Mouse (Mus musculus): ENCODE results near the gene Hist1h2bn.

The Hist1h2bn gene

GRCm38 (mm10) chr13:21753524-21754285 is at the start of gene Hist1h2bn, which contains the start of gene Hist1h2ak:
TSS of gene Hist1h2bn (plus strand) at chr13:21754123.
TSS of gene Hist1h2ak (minus strand) at chr13:21753827.
- peak; percentile 97 for DNase-seq (ENCODE audit: low read depth, low spot score)

DNA sequence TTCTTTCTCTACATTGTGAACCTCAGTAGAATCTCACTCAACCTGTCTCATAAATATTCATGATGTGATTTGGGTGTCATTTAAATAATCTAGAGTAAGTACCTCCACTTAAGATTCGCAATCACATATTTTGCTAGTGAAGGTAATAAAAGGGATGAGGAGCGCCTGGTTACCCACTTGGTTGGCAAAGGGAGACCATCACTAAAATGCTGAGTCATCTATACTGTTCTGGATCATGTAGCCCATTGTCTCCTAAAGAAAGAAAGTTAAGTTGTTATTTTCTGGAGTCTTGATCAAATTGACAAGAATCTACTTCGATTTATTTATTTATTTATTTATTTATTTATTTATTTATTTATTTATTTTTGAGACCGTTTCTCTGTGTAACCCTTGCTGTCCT is 47.3 kb upstream of the Hist1h2bn start:
- DNase-seq (ENCODE audit: low read depth, low spot score): no peak

DNA sequence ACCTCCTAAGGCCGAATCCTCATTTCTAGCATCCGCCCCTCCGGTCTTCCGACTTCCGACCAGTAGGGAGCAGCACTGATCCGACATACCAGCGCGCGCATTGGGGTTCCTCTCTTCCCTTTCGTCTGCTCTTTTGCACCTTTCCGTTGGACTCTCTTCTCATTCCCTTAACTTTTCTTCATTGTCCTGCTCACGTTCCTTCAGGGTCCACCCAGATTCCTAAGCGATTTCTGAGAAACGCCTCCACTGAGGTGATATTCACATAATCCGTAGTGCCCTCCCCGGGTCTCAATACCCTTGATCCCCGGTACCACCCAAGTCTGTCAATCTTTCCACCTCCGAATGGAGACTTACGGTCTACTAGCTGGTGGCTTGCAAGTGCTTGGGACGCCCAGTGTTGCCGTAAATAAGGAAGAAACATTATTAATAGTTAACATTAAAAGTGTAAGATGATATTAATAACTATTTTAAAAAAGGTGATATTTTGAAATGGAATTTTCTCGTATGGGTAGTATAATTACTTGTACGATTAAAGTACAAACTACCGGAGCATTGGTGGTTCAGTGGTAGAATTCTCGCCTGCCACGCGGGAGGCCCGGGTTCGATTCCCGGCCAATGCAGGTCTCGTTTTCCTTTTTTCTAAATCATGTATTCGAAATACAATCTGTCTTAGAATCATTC is 43.8 kb upstream of the Hist1h2bn start:
- DNase-seq (ENCODE audit: low read depth, low spot score): peak; percentile 84

- peak; percentile 69 for DNase-seq (ENCODE audit: low read depth, low spot score)
Observed at GRCm38 (mm10) chr13:21710821-21711525, 43.0 kb upstream of the Hist1h2bn start.

GRCm38 (mm10) chr13:21711698-21712097 is 42.2 kb upstream of the Hist1h2bn start:
- no peak for DNase-seq (ENCODE audit: low read depth, low spot score)

DNA sequence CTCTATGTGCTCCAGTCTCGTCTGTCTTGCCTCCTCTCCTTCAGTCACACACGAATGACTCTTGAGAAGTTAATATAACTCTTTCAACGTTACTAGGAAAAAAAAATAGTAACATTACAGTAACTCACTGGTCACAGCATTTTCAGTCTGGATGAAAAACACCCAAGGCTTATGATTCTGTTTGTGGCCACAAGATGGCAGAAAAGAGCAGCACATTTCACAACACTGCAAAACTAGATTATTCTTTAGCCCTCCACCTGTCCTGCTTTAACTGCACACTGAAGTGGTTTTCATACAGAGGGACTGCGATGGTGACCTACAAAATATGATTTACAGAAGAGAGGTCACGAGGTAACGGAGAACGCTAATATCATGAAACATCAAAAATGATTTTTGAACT is 39.2 kb upstream of the Hist1h2bn start:
- DNase-seq (ENCODE audit: low read depth, low spot score): peak; percentile 81

DNA sequence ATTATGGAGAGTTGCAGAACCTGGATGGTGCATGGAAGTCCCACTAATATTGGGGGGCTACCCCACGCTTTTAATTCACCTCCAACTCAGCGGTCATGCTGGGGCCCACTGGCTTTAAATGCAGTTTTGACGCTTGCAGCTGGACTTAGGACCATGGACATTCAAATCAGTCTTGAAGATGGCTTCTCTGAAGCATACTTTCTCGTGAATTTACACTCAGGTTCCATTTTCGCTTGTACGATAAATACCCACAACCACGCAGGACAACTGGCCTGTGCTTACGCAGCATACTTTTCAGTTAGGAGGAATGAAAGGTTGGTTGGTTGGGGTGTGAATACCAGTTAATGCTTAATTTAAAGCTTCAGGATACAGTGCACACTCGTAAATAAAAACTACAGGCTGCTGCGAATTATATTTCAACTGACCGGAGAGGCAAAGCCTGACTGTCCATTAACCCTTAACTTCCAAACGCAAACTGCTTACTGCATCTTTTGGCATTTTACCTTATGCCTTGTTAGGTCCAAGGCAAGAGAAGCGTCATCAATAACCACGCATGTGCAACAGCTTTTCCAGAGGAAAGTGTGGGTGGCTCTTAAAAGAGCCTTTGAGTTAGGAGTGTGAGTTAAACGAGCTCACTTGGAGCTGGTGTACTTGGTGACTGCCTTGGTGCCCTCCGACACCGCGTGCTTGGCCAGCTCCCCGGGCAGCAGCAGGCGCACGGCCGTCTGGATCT is 38.6 kb upstream of the Hist1h2bn start:
- DNase-seq (ENCODE audit: low read depth, low spot score): peak; percentile 60

GRCm38 (mm10) chr13:21715864-21716539 is 37.9 kb upstream of the Hist1h2bn start, which contains the start of the genes Hist1h2bl and Hist1h2ai:
TSS of gene Hist1h2bl (minus strand) at chr13:21716143.
TSS of gene Hist1h2ai (plus strand) at chr13:21716422.
- DNase-seq (ENCODE audit: low read depth, low spot score): peak; percentile 97

DNA sequence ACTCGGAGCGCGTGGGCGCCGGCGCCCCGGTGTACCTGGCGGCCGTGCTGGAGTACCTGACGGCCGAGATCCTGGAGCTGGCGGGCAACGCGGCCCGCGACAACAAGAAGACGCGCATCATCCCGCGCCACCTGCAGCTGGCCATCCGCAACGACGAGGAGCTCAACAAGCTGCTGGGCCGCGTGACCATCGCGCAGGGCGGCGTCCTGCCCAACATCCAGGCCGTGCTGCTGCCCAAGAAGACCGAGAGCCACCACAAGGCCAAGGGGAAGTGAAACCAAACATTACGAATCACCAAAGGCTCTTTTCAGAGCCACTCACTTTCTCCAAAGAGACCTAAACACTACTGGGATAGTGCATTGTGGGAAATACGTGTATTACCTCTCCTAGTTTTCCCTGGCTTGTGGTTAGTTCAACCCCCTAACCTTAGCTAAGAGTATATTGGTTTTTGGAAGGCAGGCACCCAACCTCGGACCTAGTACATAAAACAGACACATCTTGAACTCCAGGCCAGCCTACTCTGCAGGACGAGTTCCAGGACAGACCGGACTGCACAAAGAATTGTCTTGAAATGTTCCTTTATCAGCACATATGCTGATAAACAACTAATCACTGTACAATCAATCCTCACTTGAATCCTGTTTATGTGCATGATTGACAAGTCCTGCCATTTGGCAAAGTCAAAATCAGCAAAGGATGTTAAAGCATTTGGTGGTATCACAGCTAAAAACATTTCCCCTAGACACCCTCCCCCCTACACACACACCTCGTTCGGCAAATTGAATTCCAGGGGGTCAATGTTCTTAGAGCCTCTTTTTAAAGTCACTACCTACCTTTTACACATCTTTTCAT is 37.2 kb upstream of the Hist1h2bn start:
- DNase-seq (ENCODE audit: low read depth, low spot score): peak; percentile 59

DNA sequence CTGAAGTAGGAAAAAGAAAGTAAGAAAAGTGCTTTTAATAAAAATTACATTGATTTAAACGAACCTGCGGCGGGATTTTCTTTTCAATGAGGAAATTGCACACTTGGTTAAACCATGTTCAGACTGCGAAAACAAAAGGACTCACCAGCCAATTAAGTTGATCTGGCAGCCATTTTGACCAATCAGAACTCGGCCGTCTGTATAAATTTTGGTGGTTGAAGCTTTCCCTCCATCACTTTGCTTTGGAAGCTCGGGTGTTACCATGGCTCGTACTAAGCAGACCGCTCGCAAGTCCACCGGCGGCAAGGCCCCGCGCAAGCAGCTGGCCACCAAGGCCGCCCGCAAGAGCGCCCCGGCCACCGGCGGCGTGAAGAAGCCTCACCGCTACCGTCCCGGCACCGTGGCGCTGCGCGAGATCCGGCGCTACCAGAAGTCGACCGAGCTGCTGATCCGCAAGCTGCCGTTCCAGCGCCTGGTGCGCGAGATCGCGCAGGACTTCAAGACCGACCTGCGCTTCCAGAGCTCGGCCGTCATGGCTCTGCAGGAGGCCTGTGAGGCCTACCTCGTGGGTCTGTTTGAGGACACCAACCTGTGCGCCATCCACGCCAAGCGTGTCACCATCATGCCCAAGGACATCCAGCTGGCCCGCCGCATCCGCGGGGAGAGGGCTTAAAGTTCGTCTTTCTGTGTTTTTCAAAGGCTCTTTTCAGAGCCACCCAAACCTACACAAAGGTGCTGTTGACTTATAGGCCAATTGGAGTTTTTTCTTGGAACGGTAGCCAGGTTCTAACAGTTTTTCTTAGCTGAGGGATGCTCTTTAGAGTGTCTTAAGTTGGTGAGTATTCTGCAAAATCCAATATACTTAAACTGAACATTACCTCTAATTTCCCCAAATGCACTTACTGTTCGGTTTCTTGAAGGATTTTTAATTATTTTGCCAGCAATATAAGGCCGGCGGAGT is 36.2 kb upstream of the Hist1h2bn start, which contains the start of gene Hist1h3h:
Hist1h3h (plus strand) TSS at position 263 of the 961 bp plus-strand sequence.
- peak; percentile 90 for DNase-seq (ENCODE audit: low read depth, low spot score)

- DNase-seq (ENCODE audit: low read depth, low spot score): peak; percentile 47
Observed at GRCm38 (mm10) chr13:21718381-21719080, 35.4 kb upstream of the Hist1h2bn start.

DNA sequence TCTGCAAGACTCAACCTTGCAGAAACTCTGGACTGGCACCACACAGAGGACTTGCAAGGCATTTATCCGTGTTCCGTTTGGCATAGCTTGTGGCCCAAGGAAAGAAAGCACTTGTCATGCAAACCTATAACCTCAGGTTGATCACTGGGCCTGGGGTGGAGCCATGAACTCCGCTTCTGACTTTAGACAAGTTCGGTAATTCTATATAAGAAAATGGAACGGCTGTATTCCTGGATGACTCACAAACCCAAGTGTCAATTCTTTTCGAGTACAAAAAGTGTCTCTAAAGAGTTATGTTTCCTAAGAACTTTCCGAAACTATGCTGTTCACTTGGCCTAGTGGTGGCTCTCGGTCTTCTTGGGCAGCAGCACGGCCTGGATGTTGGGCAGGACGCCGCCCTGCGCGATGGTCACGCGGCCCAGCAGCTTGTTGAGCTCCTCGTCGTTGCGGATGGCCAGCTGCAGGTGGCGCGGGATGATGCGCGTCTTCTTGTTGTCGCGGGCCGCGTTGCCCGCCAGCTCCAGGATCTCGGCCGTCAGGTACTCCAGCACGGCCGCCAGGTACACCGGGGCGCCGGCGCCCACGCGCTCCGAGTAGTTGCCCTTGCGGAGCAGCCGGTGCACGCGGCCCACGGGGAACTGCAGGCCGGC is 32.7 kb upstream of the Hist1h2bn start:
- DNase-seq (ENCODE audit: low read depth, low spot score): peak; percentile 57

DNA sequence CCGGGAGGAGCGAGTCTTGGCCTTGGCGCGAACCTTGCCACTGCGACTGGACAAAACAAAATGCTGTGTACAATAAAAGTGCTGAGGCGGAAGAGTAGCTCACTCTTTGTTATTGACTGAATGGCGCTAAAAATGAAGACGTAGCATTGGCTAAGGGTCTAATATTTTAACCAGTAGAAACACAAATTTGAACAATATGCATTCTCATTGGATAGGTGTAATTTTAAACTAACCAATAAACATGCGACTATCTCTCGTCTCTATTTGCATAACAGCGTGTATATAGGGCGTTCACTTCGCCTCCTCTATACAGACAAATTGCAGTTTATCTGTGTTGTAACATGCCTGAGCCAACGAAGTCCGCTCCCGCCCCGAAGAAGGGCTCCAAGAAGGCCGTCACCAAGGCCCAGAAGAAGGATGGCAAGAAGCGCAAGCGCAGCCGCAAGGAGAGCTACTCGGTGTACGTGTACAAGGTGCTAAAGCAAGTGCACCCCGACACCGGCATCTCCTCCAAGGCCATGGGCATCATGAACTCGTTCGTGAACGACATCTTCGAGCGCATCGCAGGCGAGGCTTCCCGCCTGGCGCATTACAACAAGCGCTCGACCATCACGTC is 32.1 kb upstream of the Hist1h2bn start, which contains the start of gene Hist1h2bm:
Hist1h2bm (plus strand) TSS at position 288 of the 616 bp plus-strand sequence.
- peak; percentile 94 for DNase-seq (ENCODE audit: low read depth, low spot score)

DNA sequence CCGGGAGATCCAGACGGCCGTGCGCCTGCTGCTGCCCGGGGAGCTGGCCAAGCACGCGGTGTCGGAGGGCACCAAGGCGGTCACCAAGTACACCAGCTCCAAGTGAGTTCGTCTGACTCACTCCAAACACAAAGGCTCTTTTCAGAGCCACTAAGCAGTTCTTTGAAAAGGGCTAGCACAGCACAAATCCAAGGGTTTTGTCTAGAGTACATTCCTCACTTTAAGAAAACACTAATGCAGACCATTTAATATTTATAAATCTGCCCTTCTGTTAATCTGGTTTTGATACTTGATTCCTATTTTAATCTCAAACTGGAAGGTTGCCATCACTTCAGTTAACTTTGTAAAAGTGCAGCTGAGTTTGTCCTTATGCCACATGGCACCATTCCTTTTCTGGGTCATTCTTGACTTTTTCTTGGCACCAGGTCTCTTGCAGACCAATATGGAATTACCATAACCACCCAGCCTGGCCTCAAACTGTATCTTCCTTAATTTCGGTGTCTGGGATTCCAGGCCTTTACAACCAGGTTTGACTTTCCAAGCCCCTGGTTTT is 31.5 kb upstream of the Hist1h2bn start:
- no peak for DNase-seq (ENCODE audit: low read depth, low spot score)

- no peak for DNase-seq (ENCODE audit: low read depth, low spot score)
Observed at GRCm38 (mm10) chr13:21722993-21723836, 30.7 kb upstream of the Hist1h2bn start.

Data from c-Kit-negative CD71-positive TER-119-positive erythroid progenitor cells, embryonic 14.5 days (primary cell).